In genomic region chrX:129756606-129757005, GRCm38 (mm10) we compare ENCODE assay signal across 25 mouse cellular contexts.
"Had no signal": no experiment of that assay in that cellular context is flagged by ENCODE, and none has a peak within 500 bp of the region (broad histone marks: within the 10 kb centered on the region; RNA-seq: fewer than 3 reads in every experiment).

No protein-coding gene starts in this region.

- ATAC-seq: hindbrain, embryonic 16.5 days; inflammation-experienced regulatory T-cells, adult 6 months; intestine, embryonic 15.5 days; intestine, postnatal 0 days had no signal

- H3K27ac ChIP-seq: gastrocnemius, adult 2 months; heart, embryonic 10.5 days; hindbrain, embryonic 10.5 days; hindbrain, embryonic 12.5 days; hindbrain, embryonic 14.5 days; intestine, embryonic 15.5 days; layer of hippocampus, adult 2 months; left cerebral cortex, adult 2 months; limb, embryonic 10.5 days; limb, embryonic 12.5 days had no signal

- H3K4me3 ChIP-seq: gastrocnemius, adult 2 months; heart, embryonic 10.5 days; heart, embryonic 12.5 days; hindbrain, embryonic 10.5 days; hindbrain, embryonic 12.5 days; intestine, embryonic 15.5 days; layer of hippocampus, adult 2 months; left cerebral cortex, adult 2 months; limb, embryonic 10.5 days; limb, embryonic 12.5 days had no signal

- H3K9me3 ChIP-seq: heart, embryonic 10.5 days; heart, embryonic 12.5 days; hindbrain, embryonic 10.5 days; hindbrain, embryonic 12.5 days; intestine, embryonic 15.5 days; limb, embryonic 10.5 days; limb, embryonic 12.5 days had no signal

- H3K27me3 ChIP-seq: heart, embryonic 12.5 days; hindbrain, embryonic 12.5 days; intestine, embryonic 15.5 days; limb, embryonic 12.5 days had no signal

- H3K4me1 ChIP-seq: heart, embryonic 10.5 days; heart, embryonic 12.5 days; hindbrain, embryonic 10.5 days; hindbrain, embryonic 12.5 days; intestine, embryonic 15.5 days; limb, embryonic 10.5 days; limb, embryonic 12.5 days had no signal

- DNase-seq: gastrocnemius, adult 2 months; gastrocnemius, postnatal 10 days; gastrocnemius, postnatal 25 days; heart, adult 18-20 months; heart, postnatal 10 days; heart, postnatal 4 days; kidney, adult 18-20 months; kidney, adult 8-10 months; kidney, postnatal 10 days; kidney, postnatal 25 days; kidney, postnatal 4 days; liver had no signal

- H3K9ac ChIP-seq: heart, embryonic 12.5 days; hindbrain, embryonic 12.5 days; hindbrain, embryonic 14.5 days; intestine, embryonic 15.5 days; limb, embryonic 12.5 days had no signal

- H3K36me3 ChIP-seq: heart, embryonic 10.5 days; heart, embryonic 12.5 days; hindbrain, embryonic 10.5 days; hindbrain, embryonic 12.5 days; intestine, embryonic 15.5 days; limb, embryonic 10.5 days; limb, embryonic 12.5 days had no signal

- H3K4me2 ChIP-seq: heart, embryonic 12.5 days; hindbrain, embryonic 12.5 days; hindbrain, embryonic 14.5 days; intestine, embryonic 15.5 days; limb, embryonic 12.5 days had no signal
